Comparison of ENCODE assay signal across 10 mouse cellular contexts in genomic region chr17:65706220-65706619, GRCm38 (mm10).
DNase-seq lines count a peak whose midpoint lies in the region; ATAC-seq and TF ChIP-seq lines count a peak whose summit lies in the region.
"Had no signal": no experiment of that assay in that cellular context is flagged by ENCODE, and none has a peak within 500 bp of the region (broad histone marks: within the 10 kb centered on the region; RNA-seq: fewer than 3 reads in every experiment).

No protein-coding gene starts in this region.

- no peak overlapping the region for H3K4me2 ChIP-seq in forebrain, embryonic 15.5 days (replicated peaks)
- H3K4me2 ChIP-seq in forebrain, embryonic 13.5 days = no peak overlapping the region
- H3K4me2 ChIP-seq: heart, embryonic 15.5 days; neural tube, embryonic 12.5 days had no signal

- WGBS in forebrain, embryonic 15.5 days = 83% methylated on average over 5 of the region's 5 CpGs
- 89% methylated on average over 5 of the region's 5 CpGs for WGBS in forebrain, embryonic 13.5 days

- H3K27me3 ChIP-seq in forebrain, embryonic 15.5 days = no peaks in the 10 kb centered on the region
- no peaks in the 10 kb centered on the region for H3K27me3 ChIP-seq in forebrain, embryonic 13.5 days
- no peaks in the 10 kb centered on the region for H3K27me3 ChIP-seq in C2C12 (ENCODE audit: control insufficient read depth, insufficient read depth, insufficient read length)
- H3K27me3 ChIP-seq: heart, embryonic 15.5 days; neural tube, embryonic 12.5 days had no signal

- no peak overlapping the region for H3K4me3 ChIP-seq in forebrain, embryonic 15.5 days
- no peak overlapping the region for H3K4me3 ChIP-seq in forebrain, embryonic 13.5 days
- H3K4me3 ChIP-seq in C2C12 (ENCODE audit: insufficient read depth, poor library complexity, severe bottlenecking) = no peak overlapping the region
- H3K4me3 ChIP-seq: heart, embryonic 15.5 days; neural tube, embryonic 12.5 days had no signal

- peaks cover 82% of the 10 kb centered on the region for H3K79me2 ChIP-seq in C2C12 (ENCODE audit: control insufficient read depth, insufficient read depth)

- no peak overlapping the region for H3K27ac ChIP-seq in forebrain, embryonic 15.5 days (replicated peaks)
- H3K27ac ChIP-seq in forebrain, embryonic 13.5 days = no peak overlapping the region
- H3K27ac ChIP-seq: heart, embryonic 15.5 days; neural tube, embryonic 12.5 days had no signal

- H3K9me3 ChIP-seq in forebrain, embryonic 15.5 days = no peaks in the 10 kb centered on the region
- H3K9me3 ChIP-seq in forebrain, embryonic 13.5 days (replicated peaks) = peaks cover under 1% of the 10 kb centered on the region; the same call in 1 of the 2 replicates

- H3K4me1 ChIP-seq in forebrain, embryonic 15.5 days = peaks cover 12% of the 10 kb centered on the region
- peaks cover 11% of the 10 kb centered on the region for H3K4me1 ChIP-seq in forebrain, embryonic 13.5 days

- no peak overlapping the region for H3ac ChIP-seq in C2C12 (ENCODE audit: control insufficient read depth, insufficient read length, low read depth)

- TF ChIP-seq POLR2A in brain, embryonic 14.5 days (IDR thresholded peaks at IDR 0.05; ENCODE audit: borderline replicate concordance, extremely low read depth, insufficient read depth, insufficient read length, poor library complexity, severe bottlenecking) = no peak

- H3K79me3 ChIP-seq in C2C12 (ENCODE audit: low read depth) = peaks cover 11% of the 10 kb centered on the region

- peak; percentile 62 for DNase-seq in brain, embryonic 14.5 days (ENCODE audit: low read depth)
- DNase-seq in gastrocnemius, postnatal 36 days = peak; percentile 36 to 69
- DNase-seq in layer of hippocampus, postnatal 10 days (ENCODE audit: low spot score in 2 of 2) = peak; percentile 76 to 81
- peak; percentile 42 to 57 for DNase-seq in thymus, postnatal 10 days (ENCODE audit: low spot score in 2 of 2)

- H3K9ac ChIP-seq in forebrain, embryonic 15.5 days (replicated peaks) = no peak overlapping the region
- no peak overlapping the region for H3K9ac ChIP-seq in forebrain, embryonic 13.5 days
- H3K9ac ChIP-seq: heart, embryonic 15.5 days; neural tube, embryonic 12.5 days had no signal

- peaks cover 4% of the 10 kb centered on the region; the same call in 1 of the 2 replicates for H3K36me3 ChIP-seq in forebrain, embryonic 15.5 days
- H3K36me3 ChIP-seq in forebrain, embryonic 13.5 days (ENCODE audit: poor library complexity, severe bottlenecking) = peaks cover 15% of the 10 kb centered on the region
- H3K36me3 ChIP-seq in C2C12 (ENCODE audit: control insufficient read depth, insufficient read depth) = peaks cover 39% of the 10 kb centered on the region
- H3K36me3 ChIP-seq: heart, embryonic 15.5 days had no signal

- ATAC-seq in forebrain, embryonic 15.5 days (replicated peaks) = 0 out of 2 replicates have a peak, but pooled peaks have one; percentile 18
- ATAC-seq in forebrain, embryonic 13.5 days = no peak
- ATAC-seq in monocyte, adult 5-6 weeks (replicated peaks; ENCODE audit: insufficient number of reproducible peaks, low FRiP score, low TSS enrichment, poor library complexity, severe bottlenecking) = peak; percentile 53; the same call in 1 of the 2 replicates

- intact Hi-C loops in gastrocnemius, postnatal 36 days (cut with DNase I) = loop anchor here (10.0 kb wide), 1 partner anchor 129 kb away; no protein-coding TSS in a partner anchor

- peak; percentile 34 for TF ChIP-seq CTCF in C2C12 (IDR thresholded peaks at IDR 0.05; ENCODE audit: control insufficient read depth, insufficient read depth, insufficient read length)
- peak; percentile 65 for TF ChIP-seq CTCF in brain, embryonic 14.5 days (IDR thresholded peaks at IDR 0.05; ENCODE audit: borderline replicate concordance, extremely low read depth, insufficient read depth, insufficient read length)

TF ChIP-seq in C2C12, 6 proteins besides CTCF, POLR2A, EP300 and RAD21:
- TF ChIP-seq CEBPB (IDR thresholded peaks at IDR 0.05; ENCODE audit: low read depth) (no peak), USF1 (IDR thresholded peaks at IDR 0.05; ENCODE audit: low read depth) (no peak), MYOG (IDR thresholded peaks at IDR 0.05; ENCODE audit: control insufficient read depth, extremely low read depth, insufficient read length) (no peak), FOSL1 (IDR thresholded peaks at IDR 0.05; ENCODE audit: insufficient read depth, low read length, poor library complexity, severe bottlenecking) (no peak)
